Mouse (Mus musculus) left cerebral cortex, adult 8-10 months (tissue): ENCODE measurements around the gene Vapa. TPM values are rescaled to one million over a fixed set of nuclear protein-coding genes. Genes with fewer than 3 reads are reported as not detected.

Experiments used
- DNase-seq, 2 experiments: peaks; one replicate each; pipeline ENCODE4 v3.0.0; 2022; ENCODE audit warnings: low spot score in 2 of 2
- total RNA-seq, 4 experiments: library from RNA; stranded (reverse); gene quantifications; 2 replicates each; pipeline ENCODE4 v1.2.4; 2022

The Vapa gene
- total RNA-seq, 4 experiments from 2014 or later: 127 to 162 (median 147) TPM

DNA sequence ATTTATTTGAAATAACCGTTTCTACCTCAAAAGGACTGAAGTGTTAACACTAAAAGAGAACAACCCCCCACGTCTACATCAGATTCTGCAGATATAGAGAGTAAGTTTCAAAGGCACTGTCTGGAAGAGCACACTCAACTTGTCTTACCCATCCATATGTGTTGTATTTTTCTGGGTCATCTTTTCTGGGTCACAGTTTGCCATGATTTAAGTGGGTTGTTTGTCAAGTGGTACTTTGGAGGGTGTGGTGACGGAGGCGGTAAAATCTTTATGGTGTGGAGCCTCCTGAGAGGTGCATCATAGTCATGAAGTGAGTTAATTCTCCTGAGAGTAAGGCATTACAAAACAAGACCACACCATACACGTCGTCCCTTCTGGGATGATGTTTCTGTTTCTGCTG lies 12.2 kb upstream of the Vapa start:
- DNase-seq: no peak

GRCm38 (mm10) chr17:65623130-65623529 lies 9.8 kb upstream of the Vapa start:
- no peak for DNase-seq

DNA sequence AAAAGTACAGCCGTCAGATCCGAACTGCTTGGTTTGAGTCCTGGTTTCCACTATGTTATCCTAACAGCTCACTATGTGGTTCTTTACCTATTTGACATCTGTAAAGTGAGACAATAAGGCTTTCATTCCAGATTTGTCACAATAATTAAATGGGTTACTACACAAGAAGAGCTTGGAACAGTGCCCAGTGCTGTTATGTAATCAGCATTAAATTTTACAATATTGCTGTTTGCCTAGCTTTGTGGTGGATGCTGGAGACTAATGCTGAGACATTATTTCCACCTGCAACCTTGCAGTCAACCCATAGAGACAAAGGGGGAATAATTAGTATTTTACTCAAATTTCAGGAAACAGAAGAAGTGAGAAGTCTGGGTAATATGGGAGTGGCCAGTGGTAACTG lies 5.1 kb upstream of the Vapa start:
- no peak for DNase-seq

DNA sequence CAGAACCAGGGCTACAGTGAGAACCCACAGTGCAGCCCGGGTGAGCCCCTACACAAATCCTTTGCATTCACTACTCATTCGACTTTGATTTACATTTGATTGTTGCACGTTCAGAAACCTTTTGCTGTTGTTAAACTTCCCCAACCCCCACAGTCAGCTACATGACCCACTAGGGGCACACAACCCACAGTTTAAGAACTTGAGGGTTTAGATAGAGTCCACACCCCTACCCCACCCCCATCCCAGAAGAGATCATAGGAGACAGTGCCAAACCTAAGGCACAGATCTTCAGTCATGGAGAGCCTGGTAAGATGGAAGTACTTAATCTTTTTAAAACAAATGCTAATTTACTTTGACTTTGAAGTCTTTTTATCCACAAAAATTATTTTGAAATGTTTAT lies 2.3 kb upstream of the Vapa start:
- DNase-seq: no peak

GRCm38 (mm10) chr17:65614431-65614830 lies 1.1 kb upstream of the Vapa start:
- no peak for DNase-seq

- DNase-seq: no peak
These were observed 253 bp downstream of the Vapa start for GRCm38 (mm10) chr17:65613142-65613462.

DNA sequence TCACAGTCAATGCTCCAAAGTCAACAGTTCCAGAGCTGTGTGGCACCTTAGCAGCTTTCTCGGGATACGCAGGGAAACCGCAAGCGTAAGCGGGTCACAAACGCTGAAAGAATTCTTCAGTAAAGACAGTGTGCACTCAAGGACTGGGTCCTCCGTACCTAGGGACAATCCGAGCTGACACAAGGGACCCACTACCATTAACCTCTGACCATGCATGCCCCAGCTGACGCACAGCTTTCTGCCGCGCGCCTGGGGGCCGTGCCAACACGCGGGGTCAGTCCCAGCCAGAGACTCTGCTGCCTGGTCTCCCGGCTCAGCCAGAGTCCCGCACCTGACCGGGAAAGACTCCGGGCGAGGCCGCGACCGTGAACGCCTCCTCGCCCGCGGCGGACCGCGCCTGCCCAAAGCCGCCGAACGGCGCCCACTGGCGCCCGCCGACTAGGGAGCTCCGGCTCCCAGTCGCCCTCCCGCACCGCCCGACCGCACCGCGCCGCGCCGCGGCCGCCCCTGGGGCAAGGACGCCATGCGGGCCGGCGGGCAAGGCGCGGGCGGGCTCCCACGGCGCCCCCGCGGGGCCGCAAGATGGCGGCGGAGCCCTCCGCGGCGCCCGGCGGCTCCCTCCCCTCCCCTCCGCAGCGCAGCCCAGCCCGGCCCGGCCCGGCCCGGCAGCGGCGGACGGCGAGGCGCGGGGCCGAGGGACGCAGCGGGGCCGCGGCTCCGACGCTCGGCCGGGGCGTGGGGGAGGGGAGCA lies 789 bp downstream of the Vapa start:
- peak in 1 of 2 experiments; percentile 40 for DNase-seq

DNA sequence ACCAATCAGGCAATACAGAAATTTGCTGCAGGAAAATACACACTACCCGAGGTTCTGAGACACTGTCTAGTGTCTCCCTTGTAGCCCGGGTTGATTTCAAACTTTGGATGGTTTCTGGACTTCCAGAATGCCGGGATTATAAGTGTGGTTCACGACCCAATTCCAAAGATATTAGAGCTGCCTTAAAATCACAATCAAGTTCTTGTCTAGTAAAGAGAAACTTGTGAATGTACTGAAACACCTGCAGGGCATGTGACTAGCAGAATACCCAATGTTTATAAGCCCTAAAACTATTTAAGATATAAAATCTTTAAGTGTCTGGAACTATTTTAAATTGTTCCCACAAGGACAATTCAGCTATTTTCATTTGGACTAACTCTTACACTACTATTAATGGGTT lies 1.6 kb downstream of the Vapa start:
- no peak for DNase-seq

DNA sequence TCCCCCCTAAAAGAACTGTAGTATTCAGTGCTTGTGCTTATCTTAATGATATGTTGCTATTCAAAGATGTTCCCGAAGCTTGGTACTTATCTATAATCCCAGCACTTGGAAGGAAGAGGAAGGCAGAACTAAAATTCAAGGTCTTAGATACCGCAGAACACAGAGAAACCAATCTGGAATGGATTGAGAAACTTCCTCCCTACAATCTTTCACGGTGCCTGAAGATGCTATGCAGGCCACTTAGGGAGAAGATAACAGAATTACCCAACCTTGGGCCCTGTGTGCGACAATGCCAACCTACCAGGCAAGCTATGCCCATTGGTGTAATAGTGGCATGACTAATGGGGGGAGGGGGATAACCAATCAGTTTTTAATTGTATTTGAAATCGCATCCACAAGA lies 4.6 kb downstream of the Vapa start:
- no peak for DNase-seq

DNA sequence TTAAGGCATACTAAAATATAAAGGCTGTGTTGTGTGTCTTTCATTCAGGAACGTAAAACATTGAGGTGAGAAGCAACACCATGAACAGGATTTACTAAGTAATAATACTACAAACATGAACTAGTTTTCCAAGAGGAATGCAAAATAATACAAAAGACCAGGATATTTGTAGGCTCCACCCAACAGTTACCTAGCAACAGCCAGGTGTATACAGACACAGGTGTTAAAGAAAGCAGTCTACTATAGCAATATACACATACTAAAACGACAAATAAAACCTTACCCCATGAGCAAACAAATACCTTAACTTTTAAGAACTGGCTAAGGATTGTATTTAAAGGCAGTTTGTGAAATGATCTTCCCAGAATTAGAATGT lies 5.1 kb downstream of the Vapa start:
- no peak for DNase-seq

- no peak for DNase-seq
These were observed 5.6 kb downstream of the Vapa start for GRCm38 (mm10) chr17:65607574-65608311.

GRCm38 (mm10) chr17:65606014-65606413 lies 7.3 kb downstream of the Vapa start:
- DNase-seq: no peak

DNA sequence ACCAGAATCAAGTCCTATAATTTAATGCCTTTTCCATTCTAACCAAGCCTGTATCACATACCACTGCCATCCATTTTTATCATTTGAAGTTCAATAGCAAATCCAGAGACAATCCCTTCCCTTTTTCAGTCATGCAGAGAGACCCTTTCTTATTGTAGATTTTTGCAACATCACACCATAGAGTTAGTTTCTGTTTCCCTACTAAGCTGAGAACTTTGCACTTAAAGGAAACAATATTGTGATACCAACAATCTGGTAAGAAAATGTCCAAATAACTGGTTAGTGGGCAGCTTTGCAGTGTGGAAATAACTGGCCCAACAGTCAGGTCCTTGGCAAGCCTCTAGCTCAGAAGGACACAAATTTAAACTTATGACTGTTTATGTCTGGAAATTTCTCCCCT lies 8.5 kb downstream of the Vapa start:
- DNase-seq: no peak

GRCm38 (mm10) chr17:65604315-65604714 lies 9.0 kb downstream of the Vapa start:
- DNase-seq: no peak

DNA sequence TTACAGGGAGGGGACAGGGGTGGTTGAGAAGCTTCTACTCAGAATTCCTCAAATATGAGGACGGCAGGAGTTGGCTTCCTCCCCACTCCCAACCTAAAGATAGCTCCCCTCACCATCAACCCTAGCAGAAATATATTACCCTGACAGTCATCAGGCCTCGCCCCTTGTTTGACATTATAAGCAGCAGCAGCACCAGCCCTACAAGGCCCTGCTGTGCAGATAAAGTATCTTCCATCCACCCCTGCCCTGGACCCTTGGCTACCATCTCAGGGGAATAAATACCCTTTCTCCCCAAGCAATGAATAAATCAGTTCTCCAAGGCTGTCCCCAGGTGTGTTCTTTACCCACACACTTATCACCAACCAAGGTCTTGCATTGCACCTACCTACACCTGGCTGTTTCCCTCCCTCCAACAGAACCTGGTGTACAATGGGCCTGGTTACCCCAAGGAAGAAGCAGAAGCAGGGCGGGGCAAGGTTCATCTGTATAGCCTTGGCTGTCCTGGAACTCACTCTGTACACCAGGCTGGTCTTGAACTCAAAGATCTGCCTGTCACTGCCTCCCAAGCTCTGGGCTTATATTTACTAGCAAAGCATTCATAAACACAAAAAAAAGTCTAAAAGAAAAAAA lies 15.4 kb downstream of the Vapa start:
- DNase-seq: no peak

DNA sequence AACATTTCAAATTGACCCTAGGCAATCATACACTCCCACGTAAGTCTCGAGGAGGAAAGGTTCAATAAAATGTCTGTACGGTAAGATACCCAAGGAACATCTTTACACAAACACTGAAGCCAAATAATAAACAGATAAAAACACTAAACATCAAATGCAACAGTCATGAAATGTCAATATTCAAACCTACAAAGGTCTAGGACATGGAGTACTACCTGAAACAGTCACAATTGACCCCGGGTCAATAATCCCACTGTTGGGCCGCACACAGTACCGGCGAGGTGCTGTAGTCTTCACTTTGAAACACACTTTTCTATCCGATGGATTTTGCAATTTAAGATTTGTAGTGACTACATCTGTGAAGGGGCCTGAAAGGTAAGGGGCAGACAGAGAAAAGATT lies 18.7 kb downstream of the Vapa start:
- no peak for DNase-seq

DNA sequence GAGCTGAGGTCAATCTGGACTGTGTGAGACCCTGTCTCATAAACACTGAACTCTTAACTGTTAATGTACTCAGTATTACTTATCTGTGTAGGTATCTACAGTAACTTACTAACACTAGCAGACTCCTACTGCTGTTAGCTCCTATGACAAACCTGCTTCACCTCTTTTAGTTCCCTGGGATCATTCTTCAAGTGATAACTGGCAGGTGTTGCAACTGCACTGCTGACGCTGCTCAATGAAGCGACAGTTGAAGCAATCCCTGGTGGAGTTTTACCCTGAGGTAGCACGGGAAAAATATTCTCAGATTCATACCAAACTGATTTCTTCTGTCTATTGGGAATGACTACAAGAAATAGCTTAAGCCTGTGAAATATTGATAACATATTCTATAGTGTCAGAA lies 26.5 kb downstream of the Vapa start:
- no peak for DNase-seq

DNA sequence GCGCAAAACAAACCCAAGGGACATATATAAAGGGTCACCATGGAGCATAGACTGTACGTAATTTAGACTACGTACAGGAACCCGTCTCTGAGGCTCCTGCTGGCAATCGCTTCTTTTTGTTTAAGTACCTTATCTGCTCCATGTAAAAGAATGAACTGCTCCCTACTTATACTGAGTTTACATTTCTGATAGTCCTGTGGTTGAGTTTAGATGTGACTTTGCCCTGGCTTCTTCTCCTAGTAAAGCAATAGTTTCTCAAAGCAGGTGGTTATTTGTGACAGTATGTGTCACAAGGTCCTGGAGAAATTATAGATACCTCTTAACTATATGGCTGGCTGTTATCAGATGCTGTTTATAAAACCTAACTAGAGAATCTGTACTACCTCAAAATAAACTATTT lies 31.9 kb downstream of the Vapa start:
- DNase-seq: no peak

GRCm38 (mm10) chr17:65579766-65580165 lies 33.6 kb downstream of the Vapa start:
- no peak for DNase-seq

- no peak for DNase-seq
These were observed 38.0 kb downstream of the Vapa start for GRCm38 (mm10) chr17:65575339-65575738.

DNA sequence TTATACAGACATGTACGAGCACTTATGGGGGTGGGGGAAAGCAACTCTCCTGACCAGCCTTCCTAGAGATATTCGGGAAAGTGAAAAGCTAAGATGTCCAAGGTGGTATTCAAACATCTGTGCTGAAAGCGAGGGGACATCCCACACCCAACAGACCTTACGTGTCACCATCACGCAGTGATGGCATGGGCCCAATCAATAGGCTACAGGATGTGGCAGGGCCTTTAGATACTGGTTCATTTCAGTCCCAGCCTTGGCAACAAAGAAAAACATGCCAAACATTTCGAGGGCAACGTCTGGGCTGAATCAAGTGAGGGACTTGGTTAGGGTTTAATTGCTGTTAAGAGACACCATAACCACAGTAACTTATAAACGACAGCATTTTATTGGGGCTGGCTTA lies 38.5 kb downstream of the Vapa start:
- no peak for DNase-seq

- DNase-seq: peak in 1 of 2 experiments; percentile 49
These were observed 41.5 kb downstream of the Vapa start for GRCm38 (mm10) chr17:65571866-65572265.

DNA sequence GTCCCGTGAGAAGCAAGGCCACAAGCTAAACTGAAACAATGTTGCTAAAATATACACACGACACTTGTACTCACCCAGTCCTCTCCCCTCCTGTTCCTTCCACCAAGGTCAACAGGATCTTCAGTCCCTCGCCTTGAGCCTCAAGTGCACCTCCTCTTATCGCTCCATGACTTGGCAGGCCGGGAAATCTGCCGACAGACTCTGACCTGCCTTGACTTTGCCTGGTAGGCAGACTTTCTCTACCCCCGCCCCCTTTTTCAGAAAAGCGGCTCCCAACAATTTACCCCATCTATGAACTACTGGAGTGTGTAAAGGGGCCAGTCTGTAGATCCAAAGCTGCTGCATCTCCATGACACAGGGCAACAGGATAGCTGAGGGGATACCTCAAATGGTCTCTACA lies 41.9 kb downstream of the Vapa start:
- no peak for DNase-seq
